Mouse (Mus musculus): ENCODE results near the gene Btbd35f22.
"Not testable (repeated sequence)": the region's sequence is repeated elsewhere in the genome, so short reads cannot be mapped to it uniquely, and the experiment has no call there.

The Btbd35f22 gene

GRCm38 (mm10) chrX:32047529-32047928 lies at the start of gene Btbd35f22:
Gene Btbd35f22 (plus strand): TSS chrX:32047829.
- DNase-seq = not testable (repeated sequence)

All from retina, postnatal 1 day (tissue).